Mouse (Mus musculus) neural tube, embryonic 12.5 days (tissue): ENCODE measurements around the gene Atp1b1. TPM values are rescaled to one million over a fixed set of nuclear protein-coding genes. Genes with fewer than 3 reads are reported as not detected.

Experiments used
- ATAC-seq: fragments of 200-750 bp; cut with Nextera tagmentation; 2 replicates; pipeline ENCODE4 v1.8.0; 2017; ENCODE audit warnings: low read depth, mild to moderate bottlenecking, moderate TSS enrichment, moderate library complexity; ENCODE audit not compliant: low FRiP score
- H3K27ac ChIP-seq: fragments of 300-500 bp; sonication (generic); 2 replicates; pipeline ENCODE4 v1.5.1; 2016
- H3K27me3 ChIP-seq: fragments of 300-500 bp; sonication (generic); replicated peaks from 2 replicates; pipeline ENCODE4 v1.6.1; 2016; ENCODE audit warnings: mild to moderate bottlenecking
- H3K36me3 ChIP-seq: fragments of 300-500 bp; sonication (generic); 2 replicates; pipeline ENCODE4 v1.6.1; 2016; ENCODE audit warnings: mild to moderate bottlenecking
- H3K4me1 ChIP-seq: fragments of 300-500 bp; sonication (generic); 2 replicates; pipeline ENCODE4 v1.6.1; 2016
- H3K4me2 ChIP-seq: fragments of 300-500 bp; sonication (generic); replicated peaks from 2 replicates; pipeline ENCODE4 v1.6.1; 2016; ENCODE audit warnings: mild to moderate bottlenecking
- H3K4me3 ChIP-seq: fragments of 300-500 bp; sonication (generic); 2 replicates; pipeline ENCODE4 v1.5.1; 2016
- H3K9ac ChIP-seq: fragments of 300-500 bp; sonication (generic); 2 replicates; pipeline ENCODE4 v1.6.1; 2016; ENCODE audit warnings: mild to moderate bottlenecking
- H3K9me3 ChIP-seq: fragments of 300-500 bp; sonication (generic); 2 replicates; pipeline ENCODE4 v1.6.1; 2016; ENCODE audit warnings: mild to moderate bottlenecking
- WGBS: fragments of 180-500 bp; shearing (Covaris S2); methylation state at CpG from one replicate; pipeline ENCODE4 v1.1.7; 2016; 5-methylcytosine and 5-hydroxymethylcytosine counted together
- polyA plus RNA-seq: library from polyadenylated mRNA; unstranded; fragments of >200 nt; fragmentation: Nextera tagmentation; extraction: Ambion mirVana; gene quantifications from 2 replicates; pipeline ENCODE4 v1.2.1, GENCODE M21; 2016

Gene Atp1b1
- polyA plus RNA-seq, 1 experiment from 2014 or later: 64.1 TPM

DNA sequence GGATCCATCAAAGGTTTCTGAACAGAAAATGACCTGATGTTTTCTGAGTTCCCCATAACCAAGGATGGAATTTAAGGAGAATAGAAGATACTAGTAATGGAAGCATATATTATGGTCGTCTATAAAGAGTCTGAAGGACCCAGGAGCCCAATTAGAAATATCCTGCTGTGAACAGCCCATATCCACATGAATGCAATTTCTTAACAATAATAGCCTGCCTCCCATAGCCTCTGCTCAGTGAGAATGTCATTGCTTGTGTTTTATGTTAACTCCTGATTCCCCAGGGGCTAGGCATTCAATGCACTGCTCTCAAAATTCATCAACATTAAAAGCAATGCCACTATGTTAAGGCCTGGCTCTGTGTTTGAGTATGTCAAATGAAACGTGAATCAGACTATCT is 49.5 kb downstream of the Atp1b1 start:
- Histone ChIP-seq H3K9ac (no peak overlapping the region), H3K27me3 (no peaks in the 10 kb centered on the region), H3K4me1 (no peaks in the 10 kb centered on the region), H3K36me3 (0 out of 2 replicates have a peak, but pooled peaks cover 9% of the 10 kb centered on the region), H3K4me3 (no peak overlapping the region), H3K27ac (no peak overlapping the region), H3K4me2 (no peak overlapping the region), H3K9me3 (no peaks in the 10 kb centered on the region)
- peak; percentile 49; the same call in 1 of the 2 replicates for ATAC-seq
- 23% methylated on average over 2 of the region's 2 CpGs for WGBS

DNA sequence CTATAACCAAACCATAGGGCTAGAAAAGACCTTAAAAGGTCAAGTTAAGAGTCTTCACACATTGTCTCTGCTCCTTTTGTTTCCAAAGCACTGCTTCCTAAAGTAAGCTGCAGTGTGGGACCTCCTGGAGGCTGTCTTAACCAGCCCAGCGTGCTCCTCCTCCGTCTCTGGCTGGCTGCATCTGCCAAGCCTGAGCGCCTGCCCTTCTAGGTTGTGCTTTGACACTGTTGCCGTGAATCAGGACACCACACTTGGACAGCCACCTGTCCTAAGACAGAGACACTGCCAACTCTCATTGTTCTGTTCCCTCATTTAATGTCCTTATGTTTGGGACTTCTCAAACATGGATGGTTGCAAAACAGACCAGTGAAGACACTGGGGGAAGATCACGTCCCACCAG is 51.6 kb downstream of the Atp1b1 start:
- H3K36me3 ChIP-seq: peaks cover 15% of the 10 kb centered on the region
- 38% methylated on average over 5 of the region's 5 CpGs for WGBS
- H3K4me2 ChIP-seq: no peak overlapping the region
- H3K27me3 ChIP-seq: no peaks in the 10 kb centered on the region
- no peak overlapping the region for H3K9ac ChIP-seq
- ATAC-seq: no peak
- peaks cover 8% of the 10 kb centered on the region for H3K9me3 ChIP-seq
- no peak overlapping the region for H3K4me3 ChIP-seq
- no peaks in the 10 kb centered on the region for H3K4me1 ChIP-seq
- no peak overlapping the region for H3K27ac ChIP-seq

DNA sequence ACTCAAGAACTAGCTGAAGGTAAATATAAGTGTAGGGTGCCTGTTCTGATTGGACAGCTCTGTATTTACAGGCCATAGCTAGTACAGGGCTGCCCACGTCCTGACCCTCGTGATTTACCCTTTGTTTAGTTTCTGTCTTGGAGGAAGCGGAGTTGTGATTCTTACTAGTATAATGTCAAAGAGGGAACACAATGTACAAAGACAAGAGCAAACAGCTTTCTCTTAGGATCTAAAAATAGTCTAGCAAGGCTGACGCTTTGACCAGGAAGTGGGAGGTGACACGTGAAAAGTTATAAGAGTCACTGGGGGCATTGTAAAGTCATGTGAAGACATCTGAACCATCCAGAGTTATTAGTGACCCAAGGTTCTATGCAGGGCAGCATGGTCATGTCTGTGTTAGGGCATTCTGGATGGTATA is 52.8 kb downstream of the Atp1b1 start:
- no peak overlapping the region for H3K27ac ChIP-seq
- no peaks in the 10 kb centered on the region for H3K4me1 ChIP-seq
- H3K9me3 ChIP-seq: peaks cover 8% of the 10 kb centered on the region
- H3K4me3 ChIP-seq: no peak overlapping the region
- H3K36me3 ChIP-seq: peaks cover 15% of the 10 kb centered on the region
- no peak for ATAC-seq
- no peaks in the 10 kb centered on the region for H3K27me3 ChIP-seq
- no peak overlapping the region for H3K9ac ChIP-seq
- H3K4me2 ChIP-seq: no peak overlapping the region
- 68% methylated on average over 5 of the region's 5 CpGs for WGBS

DNA sequence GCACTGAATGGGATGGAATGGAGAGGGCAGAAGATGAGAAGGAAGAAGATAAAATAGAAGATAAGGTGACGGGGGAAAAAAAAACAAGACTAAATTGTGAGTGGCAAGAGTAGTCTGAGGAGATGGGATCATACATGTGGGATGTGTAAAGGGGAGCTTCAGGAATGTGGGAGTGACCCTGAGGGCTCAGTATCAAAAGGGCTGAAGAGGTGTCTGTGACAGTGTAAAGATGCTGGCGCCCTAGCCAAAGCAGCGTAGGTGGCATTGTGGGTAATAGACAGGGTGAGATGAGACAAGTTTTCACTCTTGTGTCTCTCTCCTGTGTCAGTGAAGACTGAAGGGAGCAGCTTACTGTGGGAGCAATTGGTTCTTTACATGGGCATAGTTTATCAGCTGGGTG is 58.6 kb downstream of the Atp1b1 start:
- H3K9ac ChIP-seq: no peak overlapping the region
- H3K9me3 ChIP-seq: peaks cover 8% of the 10 kb centered on the region
- H3K36me3 ChIP-seq: peaks cover 15% of the 10 kb centered on the region
- no peak overlapping the region for H3K27ac ChIP-seq
- no peak for ATAC-seq
- no peak overlapping the region for H3K4me2 ChIP-seq
- H3K4me3 ChIP-seq: no peak overlapping the region
- peaks cover 13% of the 10 kb centered on the region; the same call in 1 of the 2 replicates for H3K4me1 ChIP-seq
- H3K27me3 ChIP-seq: no peaks in the 10 kb centered on the region
- 93% methylated on average over 3 of the region's 3 CpGs for WGBS

GRCm38 (mm10) chr1:164397672-164398071 is 60.5 kb downstream of the Atp1b1 start:
- WGBS: 61% methylated on average over 4 of the region's 4 CpGs
- no peak for ATAC-seq
- H3K27me3 ChIP-seq: no peaks in the 10 kb centered on the region
- no peak overlapping the region for H3K4me2 ChIP-seq
- H3K9me3 ChIP-seq: peaks cover 8% of the 10 kb centered on the region
- H3K36me3 ChIP-seq: peaks cover 7% of the 10 kb centered on the region
- H3K9ac ChIP-seq: no peak overlapping the region
- no peak overlapping the region for H3K27ac ChIP-seq
- H3K4me3 ChIP-seq: no peak overlapping the region
- H3K4me1 ChIP-seq: peaks cover 13% of the 10 kb centered on the region; the same call in 1 of the 2 replicates

GRCm38 (mm10) chr1:164395131-164395780 is 62.9 kb downstream of the Atp1b1 start:
- Histone ChIP-seq H3K27me3 (no peaks in the 10 kb centered on the region), H3K4me1 (peaks cover 19% of the 10 kb centered on the region; the same call in 1 of the 2 replicates), H3K27ac (no peak overlapping the region), H3K36me3 (no peaks in the 10 kb centered on the region), H3K9ac (no peak overlapping the region), H3K4me3 (no peak overlapping the region), H3K9me3 (no peaks in the 10 kb centered on the region), H3K4me2 (no peak overlapping the region)
- ATAC-seq: peak; percentile 78
- WGBS: 45% methylated on average over 6 of the region's 6 CpGs

- H3K4me2 ChIP-seq: no peak overlapping the region
- no peak overlapping the region for H3K4me3 ChIP-seq
- no peaks in the 10 kb centered on the region for H3K27me3 ChIP-seq
- H3K27ac ChIP-seq: no peak overlapping the region
- 34% methylated on average over 3 of the region's 3 CpGs for WGBS
- peak; percentile 67 for ATAC-seq
- no peak overlapping the region for H3K9ac ChIP-seq
- peaks cover 19% of the 10 kb centered on the region; the same call in 1 of the 2 replicates for H3K4me1 ChIP-seq
- H3K36me3 ChIP-seq: no peaks in the 10 kb centered on the region
- no peaks in the 10 kb centered on the region for H3K9me3 ChIP-seq
These were observed 66.0 kb downstream of the Atp1b1 start for GRCm38 (mm10) chr1:164392176-164392575.

DNA sequence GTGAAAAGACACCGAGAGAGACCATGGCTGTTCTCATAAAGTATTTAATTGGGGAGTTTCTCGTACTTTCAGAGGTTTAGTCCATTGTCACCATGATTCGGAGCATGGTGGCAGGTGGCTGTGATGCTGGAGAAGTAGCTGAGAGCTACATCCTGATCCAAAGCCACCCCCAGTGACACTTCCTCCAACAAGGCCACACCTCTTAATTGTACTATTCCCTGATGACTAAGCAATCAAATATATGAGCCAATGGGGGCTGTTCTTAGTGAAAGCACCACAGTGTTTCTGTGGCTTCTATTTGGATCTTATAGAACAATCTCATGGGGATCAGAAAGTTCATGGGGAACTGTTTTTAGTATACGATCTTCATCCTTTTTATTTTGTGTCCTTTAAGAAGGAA is 68.4 kb downstream of the Atp1b1 start:
- 81% methylated on average over 4 of the region's 4 CpGs for WGBS

More for the DNA sequence above, 68.4 kb downstream of the Atp1b1 start:
- Histone ChIP-seq H3K9me3 (no peaks in the 10 kb centered on the region), H3K4me1 (peaks cover 7% of the 10 kb centered on the region; the same call in 1 of the 2 replicates), H3K36me3 (no peaks in the 10 kb centered on the region), H3K9ac (no peak overlapping the region), H3K27me3 (no peaks in the 10 kb centered on the region), H3K4me2 (no peak overlapping the region), H3K4me3 (no peak overlapping the region), H3K27ac (no peak overlapping the region)
- ATAC-seq: no peak

Other genes starting within 250 kb of the Atp1b1 start
- gene Slc19a2, start 209.3 kb downstream of the Atp1b1 start, polyA plus RNA-seq: 8.2 and 8.8 TPM in 2 replicates
- gene Ccdc181, start 182.8 kb downstream of the Atp1b1 start, polyA plus RNA-seq: 14.8 and 15.0 TPM in 2 replicates
- gene Nme7, start 154.2 kb downstream of the Atp1b1 start, polyA plus RNA-seq: 24.9 and 26.4 TPM in 2 replicates
- gene Blzf1, start 150.9 kb downstream of the Atp1b1 start, polyA plus RNA-seq: 29.2 and 30.6 TPM in 2 replicates